Mouse (Mus musculus): ENCODE data around the gene Abraxas1. TPM values are rescaled to one million over a fixed set of nuclear protein-coding genes. Genes with fewer than 3 reads are reported as not detected.

Gene Abraxas1
- polyA plus RNA-seq (2014; fragmentation: Nextera tagmentation; extraction: Ambion mirVana) = 22.7 and 25.1 TPM in 2 replicates

DNA sequence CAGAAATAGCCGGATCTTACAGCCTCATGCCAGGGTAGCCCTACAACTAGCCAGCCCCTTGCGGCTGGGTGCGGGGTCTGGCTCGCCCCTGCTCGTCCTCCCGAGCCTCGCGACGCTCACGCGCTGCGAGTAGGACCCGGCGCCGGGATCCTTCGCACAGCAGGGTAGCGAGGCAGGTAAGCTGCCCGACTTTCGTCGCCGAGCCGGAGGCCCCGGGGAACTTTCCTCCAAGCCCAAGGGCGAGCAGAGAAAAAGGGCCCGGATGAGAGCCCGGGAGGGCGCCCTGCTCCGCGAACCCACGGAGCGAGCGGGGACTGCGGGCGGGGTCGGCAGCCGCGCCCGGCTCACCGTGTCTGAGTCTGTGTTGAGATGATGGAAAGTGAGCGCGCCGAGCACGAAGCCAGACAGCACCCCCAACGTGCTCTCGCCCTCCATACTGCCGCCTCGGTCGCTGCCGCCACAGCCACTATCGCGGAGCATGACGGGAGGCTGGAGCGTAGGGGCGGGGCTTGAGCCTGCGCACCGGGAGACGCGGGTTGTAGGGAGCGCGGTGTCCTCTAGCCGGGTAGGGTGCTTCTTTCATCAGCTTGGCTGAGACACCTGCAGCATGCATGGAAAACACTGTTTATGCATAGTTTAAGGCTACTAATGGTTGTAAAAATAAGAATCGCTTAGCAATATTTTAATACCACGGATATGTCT lies at the start of gene Abraxas1:
Gene Abraxas1, minus strand, starts transcription at position 483 of the 702 bp plus-strand sequence.
- peak; percentile 89 for DNase-seq (ENCODE audit: low spot score)
- Histone ChIP-seq H3K27me3 (ENCODE audit: control insufficient read depth, insufficient read depth, low read length) (no peaks in the 10 kb centered on the region), H3K9ac (ENCODE audit: low read depth, low read length) (peak within 1 kb of the TSS; percentile 95), H3K4me3 (ENCODE audit: low read depth, low read length) (peak within 1 kb of the TSS; percentile 85), H3K36me3 (ENCODE audit: control insufficient read depth, insufficient read depth, low read length) (no peaks in the 10 kb centered on the region), H3K4me2 (replicated peaks; ENCODE audit: low read depth, low read length) (peak within 1 kb of the TSS; percentile 85), H3K9me3 (ENCODE audit: control insufficient read depth, low read length) (no peaks in the 10 kb centered on the region), H3K27ac (ENCODE audit: low read depth, low read length) (peak within 1 kb of the TSS; percentile 73), H3K4me1 (replicated peaks; ENCODE audit: control insufficient read depth, insufficient read depth, low read length) (0 out of 2 replicates have a peak, but pooled peaks cover 2% of the 10 kb centered on the region)
- peak; percentile 96 for ATAC-seq (ENCODE audit: low FRiP score)
- WGBS = 0% methylated on average over 63 of the region's 63 CpGs

DNA sequence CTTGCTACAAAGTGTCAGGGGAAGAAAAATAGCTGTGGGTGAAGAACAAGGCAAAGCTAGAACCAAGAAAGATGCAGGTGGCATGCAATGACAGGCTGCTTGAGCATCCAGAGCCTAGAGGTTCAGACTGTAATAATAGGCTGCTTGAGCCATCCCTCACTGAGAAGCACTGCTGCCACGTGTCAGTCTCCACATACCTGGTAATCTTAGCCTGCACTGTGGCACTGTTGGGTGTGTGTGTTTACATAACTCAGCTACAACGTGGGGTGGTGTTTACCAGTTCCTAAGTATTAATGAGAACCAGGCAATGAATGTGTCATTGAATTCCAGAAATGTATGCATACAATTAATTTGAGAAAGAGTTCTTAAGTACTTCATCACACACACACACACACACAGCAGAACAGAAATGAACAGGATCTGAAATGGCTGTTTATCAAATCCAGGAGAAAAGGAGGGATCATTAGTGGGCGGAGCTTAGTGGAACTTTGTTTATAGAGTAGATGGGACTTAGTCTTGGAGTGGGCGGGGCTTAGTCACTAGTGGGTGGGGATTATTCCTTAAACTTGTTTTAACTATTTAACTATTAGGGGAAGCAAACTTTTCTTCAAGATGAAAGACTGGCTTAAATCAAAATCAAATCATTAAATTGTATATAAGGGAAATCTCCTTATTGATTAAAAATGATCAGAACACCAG lies 48.6 kb upstream of the Abraxas1 start:
- DNase-seq (ENCODE audit: low spot score) (no peak), ATAC-seq (ENCODE audit: low FRiP score) (no peak)
- no peaks in the 10 kb centered on the region for H3K9me3 ChIP-seq (ENCODE audit: control insufficient read depth, low read length)
- no peaks in the 10 kb centered on the region for H3K36me3 ChIP-seq (ENCODE audit: control insufficient read depth, insufficient read depth, low read length)
- no peaks in the 10 kb centered on the region for H3K4me1 ChIP-seq (replicated peaks; ENCODE audit: control insufficient read depth, insufficient read depth, low read length)
- WGBS = 65% methylated on average over 4 of the region's 4 CpGs
- H3K27ac ChIP-seq (ENCODE audit: low read depth, low read length) = no peak overlapping the region
- H3K27me3 ChIP-seq (ENCODE audit: control insufficient read depth, insufficient read depth, low read length) = no peaks in the 10 kb centered on the region
- no peak overlapping the region for H3K9ac ChIP-seq (ENCODE audit: low read depth, low read length)
- no peak overlapping the region for H3K4me2 ChIP-seq (replicated peaks; ENCODE audit: low read depth, low read length)
- H3K4me3 ChIP-seq (ENCODE audit: low read depth, low read length) = no peak overlapping the region

- Histone ChIP-seq H3K9ac (ENCODE audit: low read depth, low read length) (no peak overlapping the region), H3K4me3 (ENCODE audit: low read depth, low read length) (no peak overlapping the region), H3K4me2 (replicated peaks; ENCODE audit: low read depth, low read length) (no peak overlapping the region), H3K27me3 (ENCODE audit: control insufficient read depth, insufficient read depth, low read length) (no peaks in the 10 kb centered on the region), H3K36me3 (ENCODE audit: control insufficient read depth, insufficient read depth, low read length) (no peaks in the 10 kb centered on the region), H3K9me3 (ENCODE audit: control insufficient read depth, low read length) (no peaks in the 10 kb centered on the region), H3K4me1 (replicated peaks; ENCODE audit: control insufficient read depth, insufficient read depth, low read length) (no peaks in the 10 kb centered on the region), H3K27ac (ENCODE audit: low read depth, low read length) (no peak overlapping the region)
- DNase-seq (ENCODE audit: low spot score) (no peak), ATAC-seq (ENCODE audit: low FRiP score) (no peak)
- WGBS = 82% methylated on average over 2 of the region's 2 CpGs
Measured at GRCm38 (mm10) chr5:100866183-100866582, 45.4 kb upstream of the Abraxas1 start.

- DNase-seq (ENCODE audit: low spot score) (no peak), ATAC-seq (ENCODE audit: low FRiP score) (no peak)
- 94% methylated on average over 6 of the region's 6 CpGs for WGBS
- Histone ChIP-seq H3K4me1 (replicated peaks; ENCODE audit: control insufficient read depth, insufficient read depth, low read length) (no peaks in the 10 kb centered on the region), H3K4me2 (replicated peaks; ENCODE audit: low read depth, low read length) (no peak overlapping the region), H3K27ac (ENCODE audit: low read depth, low read length) (no peak overlapping the region), H3K4me3 (ENCODE audit: low read depth, low read length) (no peak overlapping the region), H3K36me3 (ENCODE audit: control insufficient read depth, insufficient read depth, low read length) (no peaks in the 10 kb centered on the region), H3K9me3 (ENCODE audit: control insufficient read depth, low read length) (no peaks in the 10 kb centered on the region), H3K9ac (ENCODE audit: low read depth, low read length) (no peak overlapping the region), H3K27me3 (ENCODE audit: control insufficient read depth, insufficient read depth, low read length) (no peaks in the 10 kb centered on the region)
Measured at GRCm38 (mm10) chr5:100864438-100864837, 43.7 kb upstream of the Abraxas1 start.

DNA sequence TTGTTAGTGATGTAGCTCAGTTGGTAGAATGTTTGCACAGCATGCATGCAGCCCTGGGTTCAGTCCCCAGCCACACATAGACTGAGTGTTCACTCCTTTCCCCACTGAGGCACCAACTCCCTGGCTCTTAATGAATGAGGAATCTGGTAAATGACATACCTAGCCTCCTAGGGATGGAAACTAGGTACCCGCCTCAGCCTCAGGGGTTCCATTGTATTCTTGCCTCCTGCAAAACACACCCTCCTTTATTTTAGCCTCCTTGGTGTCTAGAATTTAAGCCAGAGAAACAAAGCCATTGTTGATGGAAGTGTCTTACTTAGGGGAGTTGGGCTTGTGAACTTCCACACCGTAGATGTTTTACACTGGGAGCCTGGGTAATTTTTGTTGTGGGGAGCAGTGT lies 42.3 kb upstream of the Abraxas1 start:
- Histone ChIP-seq H3K4me1 (replicated peaks; ENCODE audit: control insufficient read depth, insufficient read depth, low read length) (no peaks in the 10 kb centered on the region), H3K36me3 (ENCODE audit: control insufficient read depth, insufficient read depth, low read length) (no peaks in the 10 kb centered on the region), H3K4me2 (replicated peaks; ENCODE audit: low read depth, low read length) (no peak overlapping the region), H3K27me3 (ENCODE audit: control insufficient read depth, insufficient read depth, low read length) (no peaks in the 10 kb centered on the region), H3K4me3 (ENCODE audit: low read depth, low read length) (no peak overlapping the region), H3K27ac (ENCODE audit: low read depth, low read length) (no peak overlapping the region), H3K9ac (ENCODE audit: low read depth, low read length) (no peak overlapping the region), H3K9me3 (ENCODE audit: control insufficient read depth, low read length) (no peaks in the 10 kb centered on the region)
- WGBS = 72% methylated on average over 2 of the region's 2 CpGs
- no peak for DNase-seq (ENCODE audit: low spot score)
- no peak for ATAC-seq (ENCODE audit: low FRiP score)

DNA sequence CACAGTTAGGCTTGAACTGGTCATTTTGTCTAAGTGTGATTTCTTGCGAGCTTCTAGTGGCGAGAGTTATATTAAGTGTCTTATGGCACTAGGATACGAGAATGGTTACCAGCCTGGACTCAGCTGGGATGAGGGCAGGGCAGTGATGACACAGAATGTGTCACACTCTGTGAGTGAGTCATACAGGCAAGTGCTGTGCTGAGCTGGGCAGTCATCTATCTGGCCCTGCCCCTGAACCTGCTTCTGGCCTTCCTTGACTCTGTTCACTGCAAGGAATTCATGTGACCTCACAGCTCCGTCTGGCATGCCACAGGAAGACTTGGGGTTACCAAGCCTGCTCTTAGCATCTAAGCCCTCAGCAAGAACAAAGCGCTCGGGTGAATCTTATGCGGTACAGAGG lies 41.0 kb upstream of the Abraxas1 start:
- H3K4me1 ChIP-seq (replicated peaks; ENCODE audit: control insufficient read depth, insufficient read depth, low read length) = no peaks in the 10 kb centered on the region
- H3K36me3 ChIP-seq (ENCODE audit: control insufficient read depth, insufficient read depth, low read length) = no peaks in the 10 kb centered on the region
- no peak overlapping the region for H3K4me3 ChIP-seq (ENCODE audit: low read depth, low read length)
- 88% methylated on average over 7 of the region's 7 CpGs for WGBS
- ATAC-seq (ENCODE audit: low FRiP score) (no peak), DNase-seq (ENCODE audit: low spot score) (no peak)
- no peaks in the 10 kb centered on the region for H3K9me3 ChIP-seq (ENCODE audit: control insufficient read depth, low read length)
- no peak overlapping the region for H3K9ac ChIP-seq (ENCODE audit: low read depth, low read length)
- H3K27ac ChIP-seq (ENCODE audit: low read depth, low read length) = no peak overlapping the region
- H3K27me3 ChIP-seq (ENCODE audit: control insufficient read depth, insufficient read depth, low read length) = no peaks in the 10 kb centered on the region
- H3K4me2 ChIP-seq (replicated peaks; ENCODE audit: low read depth, low read length) = no peak overlapping the region

- no peak overlapping the region for H3K9ac ChIP-seq (ENCODE audit: low read depth, low read length)
- no peak for DNase-seq (ENCODE audit: low spot score)
- no peaks in the 10 kb centered on the region for H3K9me3 ChIP-seq (ENCODE audit: control insufficient read depth, low read length)
- no peaks in the 10 kb centered on the region for H3K27me3 ChIP-seq (ENCODE audit: control insufficient read depth, insufficient read depth, low read length)
- no peak overlapping the region for H3K27ac ChIP-seq (ENCODE audit: low read depth, low read length)
- WGBS = 74% methylated on average over 4 of the region's 4 CpGs
- H3K36me3 ChIP-seq (ENCODE audit: control insufficient read depth, insufficient read depth, low read length) = no peaks in the 10 kb centered on the region
- no peak overlapping the region for H3K4me2 ChIP-seq (replicated peaks; ENCODE audit: low read depth, low read length)
- no peak overlapping the region for H3K4me3 ChIP-seq (ENCODE audit: low read depth, low read length)
- H3K4me1 ChIP-seq (replicated peaks; ENCODE audit: control insufficient read depth, insufficient read depth, low read length) = no peaks in the 10 kb centered on the region
- ATAC-seq (ENCODE audit: low FRiP score) = no peak
Measured at GRCm38 (mm10) chr5:100861140-100861539, 40.4 kb upstream of the Abraxas1 start.

- no peak for ATAC-seq (ENCODE audit: low FRiP score)
- 83% methylated on average over 12 of the region's 12 CpGs for WGBS
- no peaks in the 10 kb centered on the region for H3K27me3 ChIP-seq (ENCODE audit: control insufficient read depth, insufficient read depth, low read length)
- H3K9me3 ChIP-seq (ENCODE audit: control insufficient read depth, low read length) = no peaks in the 10 kb centered on the region
- H3K36me3 ChIP-seq (ENCODE audit: control insufficient read depth, insufficient read depth, low read length) = no peaks in the 10 kb centered on the region
- no peak for DNase-seq (ENCODE audit: low spot score)
- no peaks in the 10 kb centered on the region for H3K4me1 ChIP-seq (replicated peaks; ENCODE audit: control insufficient read depth, insufficient read depth, low read length)
- no peak overlapping the region for H3K9ac ChIP-seq (ENCODE audit: low read depth, low read length)
- no peak overlapping the region for H3K27ac ChIP-seq (ENCODE audit: low read depth, low read length)
- no peak overlapping the region for H3K4me3 ChIP-seq (ENCODE audit: low read depth, low read length)
- H3K4me2 ChIP-seq (replicated peaks; ENCODE audit: low read depth, low read length) = no peak overlapping the region
Measured at GRCm38 (mm10) chr5:100860417-100861053, 39.8 kb upstream of the Abraxas1 start.
